Mouse (Mus musculus) hindbrain, embryonic 11.5 days (tissue): ENCODE results near the gene Dot1l. TPM values are rescaled to one million over a fixed set of nuclear protein-coding genes. Genes with fewer than 3 reads are reported as not detected.
"Not testable (repeated sequence)": the region's sequence is repeated elsewhere in the genome, so short reads cannot be mapped to it uniquely, and the experiment has no call there.

Experiments used
- ATAC-seq: fragments of 200-750 bp; cut with Nextera tagmentation; 2 replicates; pipeline ENCODE4 v1.8.0; 2017; ENCODE audit warnings: mild to moderate bottlenecking, moderate TSS enrichment, moderate library complexity; ENCODE audit not compliant: low FRiP score
- DNase-seq: peaks from one replicate; pipeline ENCODE4 v3.0.0-alpha.2; 2015; ENCODE audit warnings: low spot score
- H3K27ac ChIP-seq: fragments of 300-500 bp; sonication (generic); 2 replicates; pipeline ENCODE4 v1.5.1; 2014; ENCODE audit warnings: mild to moderate bottlenecking, low read depth, low read length
- H3K27me3 ChIP-seq: fragments of 300-500 bp; sonication (generic); 2 replicates; pipeline ENCODE4 v1.6.1; 2014; ENCODE audit warnings: mild to moderate bottlenecking, low read length, moderate library complexity, mixed read lengths; ENCODE audit not compliant: control insufficient read depth, insufficient read depth
- H3K36me3 ChIP-seq: fragments of 300-500 bp; sonication (generic); 2 replicates; pipeline ENCODE4 v1.6.1; 2014; ENCODE audit warnings: mild to moderate bottlenecking, low read length, moderate library complexity, mixed read lengths; ENCODE audit not compliant: control insufficient read depth, insufficient read depth
- H3K4me1 ChIP-seq: fragments of 300-500 bp; sonication (generic); replicated peaks from 2 replicates; pipeline ENCODE4 v1.6.1; 2014; ENCODE audit warnings: low read length, mixed read lengths; ENCODE audit not compliant: control insufficient read depth, insufficient read depth
- H3K4me2 ChIP-seq: fragments of 300-500 bp; sonication (generic); replicated peaks from 2 replicates; pipeline ENCODE4 v1.6.1; 2014; ENCODE audit warnings: mild to moderate bottlenecking, low read depth, low read length
- H3K4me3 ChIP-seq: fragments of 300-500 bp; sonication (generic); 2 replicates; pipeline ENCODE4 v1.5.1; 2014; ENCODE audit warnings: low read depth, low read length
- H3K9ac ChIP-seq: fragments of 300-500 bp; sonication (generic); 2 replicates; pipeline ENCODE4 v1.6.1; 2014; ENCODE audit warnings: low read depth, low read length
- H3K9me3 ChIP-seq: fragments of 300-500 bp; sonication (generic); 2 replicates; pipeline ENCODE4 v1.6.1; 2016; ENCODE audit warnings: low read length; ENCODE audit not compliant: control insufficient read depth
- WGBS: fragments of 180-500 bp; shearing (Covaris S2); extraction: QIAGEN DNeasy Blood & Tissue Kit; methylation state at CpG from one replicate; pipeline ENCODE4 v1.1.7; 2014; 5-methylcytosine and 5-hydroxymethylcytosine counted together
- polyA plus RNA-seq: library from polyadenylated mRNA; unstranded; fragments of >200 nt; fragmentation: Nextera tagmentation; extraction: Ambion mirVana; gene quantifications from 2 replicates; pipeline ENCODE4 v1.2.1, GENCODE M21; 2014

The Dot1l gene
- polyA plus RNA-seq, 1 experiment from 2014 or later = 25.1 TPM

- H3K27me3 ChIP-seq = no peaks in the 10 kb centered on the region
- peak within 1 kb of the TSS; percentile 80 for H3K27ac ChIP-seq
- H3K4me1 ChIP-seq = peaks cover 12% of the 10 kb centered on the region; the same call in 1 of the 2 replicates
- peak; percentile 99 for DNase-seq
- ATAC-seq = peak; percentile 97
- H3K4me2 ChIP-seq = peak within 1 kb of the TSS; percentile 81
- peak within 1 kb of the TSS; percentile 89 for H3K9ac ChIP-seq
- no peaks in the 10 kb centered on the region for H3K9me3 ChIP-seq
- H3K36me3 ChIP-seq = no peaks in the 10 kb centered on the region
- WGBS = under 1% methylated on average over 78 of the region's 82 CpGs
- H3K4me3 ChIP-seq = peak within 1 kb of the TSS; percentile 88
Measured at GRCm38 (mm10) chr10:80826151-80827062, 71.4 kb downstream of the Dot1l start, which contains the start of gene Oaz1. Oaz1 (plus strand) TSS chr10:80826656.

GRCm38 (mm10) chr10:80827063-80827869, 72.3 kb downstream of the Dot1l start:
- DNase-seq (no peak), ATAC-seq (no peak)
- Histone ChIP-seq H3K4me3 (peak overlapping the region; percentile 88), H3K27ac (peak overlapping the region; percentile 80; the same call in 1 of the 2 replicates), H3K4me1 (peaks cover 12% of the 10 kb centered on the region; the same call in 1 of the 2 replicates), H3K9ac (peak overlapping the region; percentile 89), H3K9me3 (no peaks in the 10 kb centered on the region), H3K4me2 (peak overlapping the region; percentile 81), H3K27me3 (no peaks in the 10 kb centered on the region), H3K36me3 (no peaks in the 10 kb centered on the region)
- WGBS = 11% methylated on average over 27 of the region's 29 CpGs

GRCm38 (mm10) chr10:80827870-80828420, 72.9 kb downstream of the Dot1l start:
- H3K9me3 ChIP-seq = no peaks in the 10 kb centered on the region
- no peaks in the 10 kb centered on the region for H3K36me3 ChIP-seq
- H3K4me2 ChIP-seq = peak overlapping the region; percentile 81
- H3K27ac ChIP-seq = no peak overlapping the region
- H3K27me3 ChIP-seq = no peaks in the 10 kb centered on the region
- peaks cover 15% of the 10 kb centered on the region; the same call in 1 of the 2 replicates for H3K4me1 ChIP-seq
- DNase-seq (no peak), ATAC-seq (no peak)
- peak overlapping the region; percentile 88 for H3K4me3 ChIP-seq
- WGBS = 87% methylated on average over 10 of the region's 10 CpGs
- peak overlapping the region; percentile 89; the same call in 1 of the 2 replicates for H3K9ac ChIP-seq

- H3K9ac ChIP-seq, H3K4me2 ChIP-seq, ATAC-seq, H3K4me3 ChIP-seq, H3K27ac ChIP-seq, DNase-seq, H3K9me3 ChIP-seq, H3K27me3 ChIP-seq, H3K36me3 ChIP-seq: not testable (repeated sequence)
- peaks cover 15% of the 10 kb centered on the region; the same call in 1 of the 2 replicates for H3K4me1 ChIP-seq
- 85% methylated on average over 7 of the region's 9 CpGs for WGBS
Measured at GRCm38 (mm10) chr10:80828587-80828986, 73.6 kb downstream of the Dot1l start.

GRCm38 (mm10) chr10:80829359-80830278, 74.6 kb downstream of the Dot1l start:
- Histone ChIP-seq H3K4me2 (no peak overlapping the region), H3K4me3 (no peak overlapping the region), H3K4me1 (peaks cover 15% of the 10 kb centered on the region; the same call in 1 of the 2 replicates), H3K27ac (no peak overlapping the region), H3K9ac (no peak overlapping the region), H3K27me3 (peaks cover 8% of the 10 kb centered on the region), H3K36me3 (no peaks in the 10 kb centered on the region), H3K9me3 (no peaks in the 10 kb centered on the region)
- ATAC-seq (no peak), DNase-seq (no peak)
- 53% methylated on average over 1 of the region's 1 CpGs for WGBS

GRCm38 (mm10) chr10:80831136-80831535, 76.1 kb downstream of the Dot1l start:
- no peak overlapping the region for H3K4me2 ChIP-seq
- no peak overlapping the region for H3K4me3 ChIP-seq
- peaks cover 23% of the 10 kb centered on the region for H3K27me3 ChIP-seq
- WGBS = 2% methylated on average over 9 of the region's 9 CpGs
- peaks cover 15% of the 10 kb centered on the region for H3K4me1 ChIP-seq
- no peaks in the 10 kb centered on the region for H3K36me3 ChIP-seq
- H3K27ac ChIP-seq = no peak overlapping the region
- DNase-seq (peak; percentile 72), ATAC-seq (no peak)
- H3K9ac ChIP-seq = no peak overlapping the region
- no peaks in the 10 kb centered on the region for H3K9me3 ChIP-seq

- Histone ChIP-seq H3K9ac (no peak overlapping the region), H3K4me2 (no peak overlapping the region), H3K36me3 (no peaks in the 10 kb centered on the region), H3K4me1 (peaks cover 13% of the 10 kb centered on the region), H3K27ac (no peak overlapping the region), H3K4me3 (no peak overlapping the region), H3K9me3 (no peaks in the 10 kb centered on the region), H3K27me3 (peaks cover 31% of the 10 kb centered on the region)
- ATAC-seq (no peak), DNase-seq (no peak)
- WGBS = 57% methylated on average over 7 of the region's 7 CpGs
Measured at GRCm38 (mm10) chr10:80832818-80833217, 77.8 kb downstream of the Dot1l start.
